Mouse (Mus musculus) lung, postnatal 0 days (tissue): ENCODE data around the gene Gatad2b.

Source experiments
- CTCF ChIP-seq: IDR thresholded peaks from 2 replicates; pipeline ENCODE4 v1.5.1; 2016; ENCODE audit warnings: antibody characterized with exemption, mild to moderate bottlenecking
- EP300 ChIP-seq: IDR thresholded peaks from 2 replicates; pipeline ENCODE4 v1.6.1; 2016; ENCODE audit warnings: antibody characterized with exemption, mild to moderate bottlenecking, control low read depth

- TF ChIP-seq CTCF (no peak), EP300 (no peak)
Observed at GRCm38 (mm10) chr3:90265932-90266741, 26.8 kb upstream of the Gatad2b start.
